Mouse (Mus musculus) heart, adult 9 months (tissue): Measurements from ENCODE around the gene Palm3.

ENCODE experiments used
- DNase-seq, 2 experiments: peaks; one replicate each; pipeline ENCODE4 v3.0.0; 2022; ENCODE audit warnings: low spot score in 2 of 2

The Palm3 gene

GRCm38 (mm10) chr8:84023631-84024030, 2.4 kb downstream of the Palm3 start:
- no peak for DNase-seq

DNA sequence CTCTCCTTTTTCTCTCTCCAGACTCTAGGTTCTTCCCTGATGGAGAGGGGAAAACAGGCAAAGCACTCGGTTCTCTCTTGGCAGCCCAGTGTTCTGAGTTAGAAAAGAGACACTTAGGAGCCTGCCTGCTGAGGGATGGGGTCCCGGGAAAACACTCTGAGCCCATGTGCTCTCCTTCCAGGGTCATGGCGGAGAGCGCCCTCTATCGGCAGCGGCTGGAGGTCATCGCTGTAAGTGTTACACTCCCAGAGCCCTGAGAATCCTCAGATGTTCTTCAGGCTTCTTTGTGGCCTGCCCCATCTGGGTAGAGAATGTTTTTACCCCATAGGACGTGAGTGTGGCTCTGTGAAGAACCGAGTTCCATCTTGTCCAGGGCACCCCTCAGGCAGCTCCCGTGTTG, 2.9 kb downstream of the Palm3 start:
- no peak for DNase-seq

GRCm38 (mm10) chr8:84025863-84026262, 4.6 kb downstream of the Palm3 start:
- no peak for DNase-seq

GRCm38 (mm10) chr8:84027449-84027848, 6.2 kb downstream of the Palm3 start:
- DNase-seq = no peak

- no peak for DNase-seq
These were observed 8.0 kb downstream of the Palm3 start for GRCm38 (mm10) chr8:84029272-84029671.

DNA sequence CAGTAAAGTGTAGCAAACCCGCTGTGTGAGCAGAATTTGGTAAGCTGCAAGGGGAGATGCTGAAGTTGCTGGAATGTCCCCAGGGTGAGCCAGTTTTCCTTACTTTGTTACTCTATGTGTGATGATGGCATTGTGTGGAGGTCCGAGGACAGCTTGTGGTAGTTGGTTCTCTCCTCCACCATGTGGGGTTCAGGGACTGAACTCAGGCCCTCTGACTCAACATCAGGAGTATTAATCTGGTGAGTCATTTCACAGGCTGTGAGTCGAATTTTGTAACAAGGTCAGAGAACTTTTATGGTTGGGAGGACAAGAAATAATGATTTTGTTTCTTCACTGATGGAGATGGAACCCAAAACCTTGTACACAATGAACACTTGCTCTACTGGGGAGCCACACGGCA, 11.5 kb downstream of the Palm3 start:
- no peak for DNase-seq

- DNase-seq = peak; percentile 49 to 72
These were observed 16.7 kb downstream of the Palm3 start for GRCm38 (mm10) chr8:84038015-84038414.

DNA sequence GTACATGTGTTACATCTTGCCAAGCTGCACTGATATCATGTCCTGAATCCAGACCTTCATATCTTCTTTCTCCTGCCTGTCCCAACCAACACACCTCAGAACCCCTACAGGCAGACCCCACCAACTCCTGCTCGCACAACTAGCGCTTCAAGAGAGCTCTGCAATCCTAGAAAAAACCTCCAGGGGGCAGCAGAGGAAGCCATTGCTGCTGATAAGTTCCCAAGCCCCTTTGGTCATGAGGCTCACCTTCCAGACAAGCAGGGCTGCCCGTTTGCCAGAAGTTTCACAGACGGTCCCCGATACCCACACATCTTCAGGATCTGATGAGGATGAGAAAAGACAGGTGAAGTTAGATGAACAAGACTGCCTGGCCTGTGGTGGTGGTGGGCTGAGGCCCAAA, 17.8 kb downstream of the Palm3 start:
- peak; percentile 46 to 76 for DNase-seq

DNA sequence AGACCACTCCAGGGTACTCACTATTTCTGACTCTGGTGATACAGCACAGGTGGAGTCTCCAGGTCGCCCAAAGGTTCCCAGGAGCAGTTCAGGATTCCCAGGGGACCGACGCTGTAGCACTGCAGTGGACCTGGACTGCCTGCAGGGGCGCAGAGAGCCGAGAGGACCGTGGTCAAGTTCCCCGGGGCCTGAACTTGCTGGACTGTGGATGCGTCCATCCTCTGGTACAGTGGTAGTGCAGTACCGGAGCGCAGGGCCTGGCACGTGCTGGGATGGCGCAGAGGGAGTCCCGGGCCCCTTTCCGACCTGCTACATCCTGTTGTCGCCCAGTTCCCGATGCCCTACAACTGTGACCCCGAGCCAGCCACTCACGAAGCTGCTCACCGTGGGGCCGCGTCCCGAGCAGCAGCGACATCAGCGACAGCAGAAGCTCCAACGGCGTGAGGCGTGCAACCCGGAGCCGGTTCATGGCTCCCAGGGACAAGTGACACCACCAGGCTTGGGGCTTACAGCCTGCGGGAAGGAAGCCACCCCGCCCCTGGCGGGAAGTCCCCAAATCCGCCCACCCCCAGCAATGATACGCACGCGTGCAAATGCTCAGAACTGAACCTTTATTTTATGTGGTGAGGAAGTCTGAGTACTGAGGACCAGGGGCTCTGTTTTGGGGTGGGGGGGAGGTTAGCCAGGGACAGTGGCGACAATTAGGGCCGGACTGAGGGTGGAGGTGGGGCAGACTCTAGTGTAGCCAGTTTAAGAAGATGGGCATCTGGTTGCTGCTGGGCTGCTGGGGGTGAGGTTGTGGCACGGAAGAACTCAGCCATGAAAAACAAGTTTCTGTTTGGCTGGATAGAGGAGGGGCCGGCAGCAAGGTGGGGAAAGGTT, 21.0 kb downstream of the Palm3 start, which contains the start of gene Il27ra:
TSS of gene Il27ra (minus strand) at position 524 of the 882 bp plus-strand sequence.
- peak; percentile 66 to 73 for DNase-seq

DNA sequence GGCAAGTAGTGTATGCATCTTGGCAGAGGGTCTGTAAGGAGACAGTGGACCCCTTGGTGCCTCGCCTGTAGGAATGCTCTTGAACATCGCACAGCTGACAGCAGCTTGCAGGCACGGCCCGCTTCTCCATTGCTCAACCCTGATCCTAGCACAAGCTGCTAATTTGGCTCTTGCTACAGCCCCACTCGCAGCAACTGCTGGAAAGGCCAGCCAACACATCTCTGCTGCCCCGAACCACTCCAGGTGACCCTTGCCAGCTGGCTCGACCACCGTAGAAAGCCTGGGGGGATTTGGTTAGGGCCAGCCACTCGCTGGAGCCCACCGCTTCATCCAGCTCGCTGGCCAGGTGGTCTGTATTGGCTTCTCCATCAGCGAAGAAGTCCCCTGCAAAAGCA, 21.7 kb downstream of the Palm3 start:
- peak; percentile 42 to 54 for DNase-seq

- DNase-seq = no peak
These were observed 22.8 kb downstream of the Palm3 start for GRCm38 (mm10) chr8:84044103-84044502.

DNA sequence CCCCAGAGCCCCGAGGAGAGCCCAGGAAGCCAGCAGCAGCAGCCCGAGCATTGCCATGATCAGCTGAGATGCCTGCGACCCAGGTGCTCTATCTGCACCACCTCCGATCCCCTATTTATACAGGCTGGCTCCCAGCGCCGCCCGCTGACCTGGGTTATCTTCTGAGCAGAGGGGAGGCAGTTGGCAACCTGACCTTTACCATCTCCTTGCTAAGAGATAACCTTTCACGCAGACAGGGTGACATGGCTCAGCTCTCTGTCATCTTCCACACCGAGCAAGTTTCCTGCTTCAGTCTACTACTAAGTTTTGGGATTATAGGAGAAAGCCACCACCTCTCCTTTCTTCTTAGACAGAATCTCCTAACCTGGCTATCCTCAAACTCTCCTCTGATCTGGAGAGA, 23.6 kb downstream of the Palm3 start, which contains the start of gene Rln3:
TSS of gene Rln3 (minus strand) at position 101 of the 400 bp plus-strand sequence.
- no peak for DNase-seq

GRCm38 (mm10) chr8:84046505-84046904, 25.2 kb downstream of the Palm3 start:
- no peak for DNase-seq

DNA sequence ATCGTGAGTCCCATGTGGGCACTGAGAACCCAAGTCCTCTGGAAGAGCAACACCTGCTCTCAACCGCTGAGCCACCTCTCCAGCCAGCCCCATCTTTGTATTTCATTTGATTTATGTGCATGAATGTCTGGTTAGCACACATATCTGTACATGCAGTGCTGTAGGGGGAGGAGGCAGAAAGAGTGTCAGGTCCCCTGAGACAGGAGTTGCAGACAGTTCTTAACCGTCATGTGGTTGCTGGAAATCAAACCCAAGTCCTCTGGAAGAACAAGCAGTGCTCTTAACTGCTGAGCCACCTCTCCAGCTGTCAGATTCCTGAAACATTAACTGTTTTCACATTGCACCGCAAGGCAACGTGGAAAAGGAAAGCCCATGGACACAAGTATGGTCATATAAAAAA, 26.9 kb downstream of the Palm3 start:
- DNase-seq = no peak

- no peak for DNase-seq
These were observed 31.5 kb downstream of the Palm3 start for GRCm38 (mm10) chr8:84052746-84053145.

DNA sequence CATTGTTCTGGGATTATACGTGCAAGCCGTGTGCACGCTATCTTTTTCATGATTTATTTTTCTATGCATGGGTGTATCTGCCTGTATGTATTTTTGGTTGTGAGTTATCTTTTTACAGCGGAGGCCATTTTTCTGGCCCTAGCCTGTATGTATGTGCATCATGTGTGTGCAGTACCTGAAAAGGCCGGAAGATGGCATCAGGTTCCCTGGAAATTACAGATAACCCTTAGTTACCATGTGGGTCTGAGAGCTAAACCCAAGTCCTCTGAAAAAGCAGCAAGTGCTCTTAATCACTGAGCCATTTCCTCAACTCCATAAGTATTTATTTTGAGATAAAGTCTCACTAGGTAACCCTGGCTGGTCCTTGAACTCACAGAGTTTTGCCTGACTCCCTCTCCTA, 32.0 kb downstream of the Palm3 start:
- no peak for DNase-seq

GRCm38 (mm10) chr8:84057827-84058226, 36.6 kb downstream of the Palm3 start:
- no peak for DNase-seq

GRCm38 (mm10) chr8:84059226-84059625, 38.0 kb downstream of the Palm3 start:
- no peak for DNase-seq

DNA sequence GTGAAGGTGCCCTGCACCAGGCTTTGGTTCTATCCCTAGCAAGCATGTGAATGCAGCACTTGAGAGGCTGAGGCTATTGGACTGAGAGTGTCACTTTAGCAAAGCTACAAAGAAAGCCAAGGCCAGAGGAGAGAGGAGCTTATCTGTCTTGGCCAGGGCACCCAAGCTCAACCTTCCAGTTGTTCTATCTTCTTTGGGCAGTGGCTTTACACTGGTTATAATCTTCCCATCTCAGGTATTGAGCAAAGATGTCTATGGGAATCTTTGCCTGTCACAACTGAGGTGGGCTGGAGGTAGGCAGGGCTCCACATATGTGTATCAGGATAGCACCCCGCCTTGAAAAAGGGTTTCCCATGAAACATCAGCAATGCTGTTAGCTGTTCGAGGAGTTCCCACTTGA, 39.0 kb downstream of the Palm3 start:
- no peak for DNase-seq

GRCm38 (mm10) chr8:84063861-84064610, 42.8 kb downstream of the Palm3 start:
- no peak for DNase-seq

DNA sequence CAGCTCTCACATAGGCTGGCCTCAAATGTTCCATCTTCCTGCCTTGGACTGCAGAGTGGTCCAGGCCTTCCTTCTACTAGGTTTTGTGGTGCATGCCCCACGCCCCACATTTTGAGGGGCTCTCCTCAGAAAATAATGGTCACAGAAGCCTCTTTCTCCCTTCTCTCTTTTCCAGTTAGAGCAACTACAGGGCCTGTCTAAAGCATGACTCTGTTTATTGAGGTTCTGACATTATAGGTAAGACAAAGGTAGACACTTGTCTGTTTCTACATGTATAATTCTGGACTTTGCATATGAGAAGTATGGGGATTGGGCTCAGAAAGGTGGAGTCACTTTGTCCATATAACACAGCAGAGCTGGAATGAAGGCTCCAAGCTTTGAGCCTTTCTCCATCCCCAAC, 43.8 kb downstream of the Palm3 start, which contains the start of gene Gm10643:
TSS of gene Gm10643 (minus strand) at position 101 of the 400 bp plus-strand sequence.
- DNase-seq = no peak

GRCm38 (mm10) chr8:84065457-84066072, 44.3 kb downstream of the Palm3 start:
- DNase-seq = no peak
